Mouse (Mus musculus) ES-Bruce4 (cell line): ENCODE results near the gene Cyfip1. TPM values are rescaled to one million over a fixed set of nuclear protein-coding genes. Genes with fewer than 3 reads are reported as not detected.
A peak's percentile ranks its signal among the peaks of the same experiment; 100 is the strongest.

ENCODE experiments used
- H3K27ac ChIP-seq: 2 replicates; pipeline ENCODE4 v1.5.1; 2012; ENCODE audit warnings: low read length, inconsistent platforms; ENCODE audit not compliant: insufficient read depth
- H3K27me3 ChIP-seq: 2 replicates; pipeline ENCODE4 v1.6.1; 2012; ENCODE audit warnings: mild to moderate bottlenecking, low read length, inconsistent platforms; ENCODE audit not compliant: control insufficient read depth, poor library complexity, insufficient read depth, severe bottlenecking
- H3K36me3 ChIP-seq: 2 replicates; pipeline ENCODE4 v1.6.1; 2012; ENCODE audit warnings: inconsistent platforms, mild to moderate bottlenecking, low read length, moderate library complexity; ENCODE audit not compliant: control insufficient read depth, poor library complexity, insufficient read depth, severe bottlenecking
- H3K4me1 ChIP-seq: one replicate; pipeline ENCODE4 v1.8.1; 2011; ENCODE audit warnings: low read length; ENCODE audit not compliant: control insufficient read depth, insufficient read depth
- H3K4me3 ChIP-seq: 2 replicates; pipeline ENCODE4 v1.5.1; 2011; ENCODE audit warnings: low read depth, mild to moderate bottlenecking, low read length
- H3K9ac ChIP-seq: 2 replicates; pipeline ENCODE4 v1.6.1; 2012; ENCODE audit warnings: low read depth, mild to moderate bottlenecking, inconsistent platforms; ENCODE audit not compliant: poor library complexity, severe bottlenecking
- H3K9me3 ChIP-seq: replicated peaks from 2 replicates; pipeline ENCODE4 v1.6.1; 2012; ENCODE audit warnings: mild to moderate bottlenecking, low read length, inconsistent platforms; ENCODE audit not compliant: control insufficient read depth, poor library complexity, insufficient read depth, severe bottlenecking
- CTCF ChIP-seq: IDR thresholded peaks from one replicate; pipeline ENCODE4 v1.8.1; 2011; ENCODE audit warnings: low read depth, low read length
- EP300 ChIP-seq: IDR thresholded peaks from 2 replicates; pipeline ENCODE4 v1.6.1; 2011; ENCODE audit warnings: low read depth, low read length; ENCODE audit not compliant: insufficient read depth
- POLR2A ChIP-seq: IDR thresholded peaks from one replicate; pipeline ENCODE4 v1.8.1; 2011; ENCODE audit warnings: low read length; ENCODE audit not compliant: insufficient read depth
- polyA plus RNA-seq: library from polyadenylated mRNA; stranded (reverse); fragments of >200 nt; gene quantifications from 2 replicates; pipeline ENCODE4 v1.2.4, GENCODE M21; 2011; ENCODE audit warnings: low read depth; ENCODE audit not compliant: missing spikeins, insufficient read depth, insufficient read length

Cyfip1 gene
- polyA plus RNA-seq, 1 experiment = 97.9 TPM

GRCm38 (mm10) chr7:55959801-55960200, 118.3 kb downstream of the Cyfip1 start:
- H3K27ac ChIP-seq = no peak overlapping the region
- no peak overlapping the region for H3K4me3 ChIP-seq
- peaks cover 42% of the 10 kb centered on the region for H3K9me3 ChIP-seq
- no peaks in the 10 kb centered on the region for H3K4me1 ChIP-seq
- no peak overlapping the region for H3K9ac ChIP-seq
- TF ChIP-seq POLR2A (no peak), EP300 (no peak), CTCF (no peak)
- no peaks in the 10 kb centered on the region for H3K27me3 ChIP-seq
- H3K36me3 ChIP-seq = peaks cover 31% of the 10 kb centered on the region

GRCm38 (mm10) chr7:55960506-55960905, 119.0 kb downstream of the Cyfip1 start:
- TF ChIP-seq EP300 (no peak), CTCF (no peak), POLR2A (no peak)
- Histone ChIP-seq H3K27ac (no peak overlapping the region), H3K27me3 (no peaks in the 10 kb centered on the region), H3K4me3 (no peak overlapping the region), H3K9me3 (peaks cover 35% of the 10 kb centered on the region), H3K4me1 (no peaks in the 10 kb centered on the region), H3K9ac (no peak overlapping the region), H3K36me3 (peaks cover 26% of the 10 kb centered on the region)

GRCm38 (mm10) chr7:55962004-55962908, 120.7 kb downstream of the Cyfip1 start, which contains the start of gene Nipa2:
Gene Nipa2 (minus strand): TSS chr7:55962476.
- H3K4me1 ChIP-seq = no peaks in the 10 kb centered on the region
- H3K27ac ChIP-seq = peak within 1 kb of the TSS; percentile 73
- H3K27me3 ChIP-seq = no peaks in the 10 kb centered on the region
- H3K9me3 ChIP-seq = peaks cover 19% of the 10 kb centered on the region
- TF ChIP-seq CTCF (no peak), POLR2A (peak; percentile 72), EP300 (0 out of 2 replicates have a peak, but pooled peaks have one; percentile 7)
- H3K36me3 ChIP-seq = peaks cover 18% of the 10 kb centered on the region
- H3K9ac ChIP-seq = peak within 1 kb of the TSS; percentile 85
- peak within 1 kb of the TSS; percentile 87 for H3K4me3 ChIP-seq

GRCm38 (mm10) chr7:55966866-55967460, 125.4 kb downstream of the Cyfip1 start:
- Histone ChIP-seq H3K36me3 (no peaks in the 10 kb centered on the region), H3K4me3 (no peak overlapping the region), H3K9me3 (no peaks in the 10 kb centered on the region), H3K27me3 (no peaks in the 10 kb centered on the region), H3K9ac (no peak overlapping the region), H3K4me1 (peaks cover 5% of the 10 kb centered on the region), H3K27ac (no peak overlapping the region)
- TF ChIP-seq EP300 (no peak), POLR2A (no peak), CTCF (no peak)

GRCm38 (mm10) chr7:55968258-55968901, 126.8 kb downstream of the Cyfip1 start:
- H3K27me3 ChIP-seq = no peaks in the 10 kb centered on the region
- no peaks in the 10 kb centered on the region for H3K36me3 ChIP-seq
- TF ChIP-seq EP300 (0 out of 2 replicates have a peak, but pooled peaks have one; percentile 14), POLR2A (no peak), CTCF (no peak)
- no peak overlapping the region for H3K9ac ChIP-seq
- no peak overlapping the region for H3K27ac ChIP-seq
- H3K4me3 ChIP-seq = no peak overlapping the region
- no peaks in the 10 kb centered on the region for H3K9me3 ChIP-seq
- peaks cover 5% of the 10 kb centered on the region for H3K4me1 ChIP-seq

- H3K36me3 ChIP-seq = no peaks in the 10 kb centered on the region
- TF ChIP-seq EP300 (no peak), POLR2A (no peak), CTCF (no peak)
These were observed 127.9 kb downstream of the Cyfip1 start for GRCm38 (mm10) chr7:55969415-55969814.

More at GRCm38 (mm10) chr7:55969415-55969814, 127.9 kb downstream of the Cyfip1 start:
- no peaks in the 10 kb centered on the region for H3K27me3 ChIP-seq
- no peak overlapping the region for H3K9ac ChIP-seq
- peaks cover 5% of the 10 kb centered on the region for H3K4me1 ChIP-seq
- no peak overlapping the region for H3K27ac ChIP-seq
- H3K4me3 ChIP-seq = no peak overlapping the region
- H3K9me3 ChIP-seq = no peaks in the 10 kb centered on the region
